Mouse (Mus musculus) CH12.LX (cell line): ENCODE measurements around the gene Slf1. TPM values are rescaled to one million over a fixed set of nuclear protein-coding genes. Genes with fewer than 3 reads are reported as not detected.

Source experiments
- DNase-seq: peaks from one replicate; pipeline ENCODE4 v3.0.0-alpha.2; 2013; ENCODE audit errors: extremely low read depth
- H3K27ac ChIP-seq: 2 replicates; pipeline ENCODE4 v1.5.1; 2012; ENCODE audit warnings: low read depth, mild to moderate bottlenecking, control low read depth, moderate library complexity; ENCODE audit not compliant: insufficient read depth
- H3K27me3 ChIP-seq: replicated peaks from 2 replicates; pipeline ENCODE3; 2012; ENCODE audit warnings: inconsistent platforms
- H3K36me3 ChIP-seq, 2 experiments: replicated peaks in 1 of 2; 2 replicates each; pipeline versions ENCODE3 to v1.6.1; 2012; ENCODE audit warnings: inconsistent platforms in 1 of 2, low read length in 1 of 2, mild to moderate bottlenecking in 1 of 2, mixed read lengths in 1 of 2, moderate library complexity in 1 of 2; ENCODE audit not compliant: control insufficient read depth in 1 of 2, insufficient read depth in 1 of 2
- H3K4me1 ChIP-seq, 2 experiments: 2 replicates each; pipeline ENCODE4 v1.6.1; 2012; ENCODE audit warnings: inconsistent platforms in 1 of 2, moderate library complexity in 1 of 2; ENCODE audit not compliant: insufficient read depth in 2 of 2, control insufficient read depth in 1 of 2
- H3K4me2 ChIP-seq: 2 replicates; pipeline ENCODE4 v1.6.1; 2012; ENCODE audit warnings: low read depth, mild to moderate bottlenecking, control low read depth; ENCODE audit not compliant: poor library complexity, insufficient read depth, severe bottlenecking
- H3K4me3 ChIP-seq, 3 experiments: fragments of 150-350 bp in 1 of 3; sonication (generic) in 1 of 3; replicated peaks in 1 of 3; 2 replicates each; pipeline versions ENCODE3 to v1.5.1; 2011 to 2012; ENCODE audit warnings: low read depth in 2 of 3, low read length in 2 of 3, mild to moderate bottlenecking in 2 of 3, moderate library complexity in 2 of 3, control low read depth in 1 of 3, improper control_type of control experiment in 1 of 3, inconsistent platforms in 1 of 3, mixed read lengths in 1 of 3; ENCODE audit not compliant: poor library complexity in 1 of 3
- H3K79me2 ChIP-seq: replicated peaks from 2 replicates; pipeline ENCODE4 v1.6.1; 2012; ENCODE audit warnings: mild to moderate bottlenecking, moderate library complexity; ENCODE audit not compliant: control insufficient read depth, poor library complexity, insufficient read depth, severe bottlenecking; ENCODE audit errors: extremely low read depth
- H3K9ac ChIP-seq: 2 replicates; pipeline ENCODE4 v1.6.1; 2012; ENCODE audit warnings: low read depth, mild to moderate bottlenecking, control low read depth, moderate library complexity; ENCODE audit not compliant: insufficient read depth
- H3K9me3 ChIP-seq: replicated peaks from 2 replicates; pipeline ENCODE3; 2012; ENCODE audit warnings: low read length, inconsistent platforms, mixed read lengths
- BHLHE40 ChIP-seq: IDR thresholded peaks from 2 replicates; pipeline ENCODE4 v1.6.1; 2011; ENCODE audit warnings: mild to moderate bottlenecking, low read depth, low read length, improper control_type of control experiment
- CHD1 ChIP-seq: IDR thresholded peaks from 2 replicates; pipeline ENCODE4 v1.6.1; 2012; ENCODE audit warnings: low read depth, low read length, improper control_type of control experiment, inconsistent platforms
- CHD2 ChIP-seq: IDR thresholded peaks from 2 replicates; pipeline ENCODE4 v1.6.1; 2011; ENCODE audit warnings: low read length, improper control_type of control experiment
- CTCF ChIP-seq, 2 experiments: IDR thresholded peaks in 1 of 2; conservative IDR thresholded peaks in 1 of 2; 2 replicates each; pipeline ENCODE4 v1.5.1; 2011 to 2012; ENCODE audit warnings: low read depth in 2 of 2, low read length in 2 of 2, improper control_type of control experiment in 1 of 2, inconsistent platforms in 1 of 2, mild to moderate bottlenecking in 1 of 2, moderate library complexity in 1 of 2
- E2F4 ChIP-seq: IDR thresholded peaks from 2 replicates; pipeline ENCODE4 v1.6.1; 2011; ENCODE audit warnings: low read depth, low read length, improper control_type of control experiment; ENCODE audit not compliant: insufficient replicate concordance
- ELF1 ChIP-seq: IDR thresholded peaks from 2 replicates; pipeline ENCODE4 v1.6.1; 2014; ENCODE audit warnings: low read depth, mild to moderate bottlenecking, inconsistent platforms, low read length, improper control_type of control experiment
- EP300 ChIP-seq: IDR thresholded peaks from 2 replicates; pipeline ENCODE4 v1.6.1; 2011; ENCODE audit warnings: low read length, improper control_type of control experiment
- ETS1 ChIP-seq: conservative IDR thresholded peaks from 2 replicates; pipeline ENCODE4 v1.6.1; 2012; ENCODE audit warnings: low read depth, mild to moderate bottlenecking, inconsistent platforms, low read length, improper control_type of control experiment, moderate library complexity
- GABPA ChIP-seq: IDR thresholded peaks from 2 replicates; pipeline ENCODE4 v1.6.1; 2012; ENCODE audit warnings: low read depth, low read length, improper control_type of control experiment, inconsistent platforms; ENCODE audit not compliant: insufficient replicate concordance
- HCFC1 ChIP-seq: IDR thresholded peaks from 2 replicates; pipeline ENCODE4 v1.6.1; 2012; ENCODE audit warnings: low read depth, mild to moderate bottlenecking, inconsistent platforms, low read length, improper control_type of control experiment
- IRF4 ChIP-seq: IDR thresholded peaks from 2 replicates; pipeline ENCODE4 v1.6.1; 2014; ENCODE audit warnings: low read depth, mild to moderate bottlenecking, inconsistent platforms, low read length, improper control_type of control experiment
- JUN ChIP-seq: IDR thresholded peaks from 2 replicates; pipeline ENCODE4 v1.6.1; 2011; ENCODE audit warnings: low read depth, mild to moderate bottlenecking, low read length, improper control_type of control experiment, moderate library complexity; ENCODE audit not compliant: insufficient read depth
- JUND ChIP-seq: conservative IDR thresholded peaks from 2 replicates; pipeline ENCODE4 v1.6.1; 2011; ENCODE audit warnings: low read depth, low read length, improper control_type of control experiment
- KAT2A ChIP-seq: IDR thresholded peaks from 2 replicates; pipeline ENCODE4 v1.6.1; 2012; ENCODE audit warnings: low read length, improper control_type of control experiment, inconsistent platforms; ENCODE audit not compliant: insufficient replicate concordance
- MAFK ChIP-seq: IDR thresholded peaks from 2 replicates; pipeline ENCODE4 v1.6.1; 2011; ENCODE audit warnings: low read length, improper control_type of control experiment; ENCODE audit not compliant: insufficient replicate concordance
- MAX ChIP-seq: IDR thresholded peaks from 2 replicates; pipeline ENCODE4 v1.6.1; 2011; ENCODE audit warnings: low read length, improper control_type of control experiment
- MAZ ChIP-seq: IDR thresholded peaks from 2 replicates; pipeline ENCODE4 v1.6.1; 2012; ENCODE audit warnings: low read depth, mild to moderate bottlenecking, inconsistent platforms, low read length, improper control_type of control experiment, moderate library complexity
- MEF2A ChIP-seq: IDR thresholded peaks from 2 replicates; pipeline ENCODE4 v1.6.1; 2014; ENCODE audit warnings: low read depth, mild to moderate bottlenecking, inconsistent platforms, low read length, improper control_type of control experiment, borderline replicate concordance
- MXI1 ChIP-seq: IDR thresholded peaks from 2 replicates; pipeline ENCODE4 v1.6.1; 2011; ENCODE audit warnings: mild to moderate bottlenecking, low read depth, low read length, improper control_type of control experiment
- MYC ChIP-seq: IDR thresholded peaks from 2 replicates; pipeline ENCODE4 v1.6.1; 2011; ENCODE audit warnings: low read depth, mild to moderate bottlenecking, improper control_type of control experiment, low read length
- NELFE ChIP-seq: IDR thresholded peaks from 2 replicates; pipeline ENCODE4 v1.6.1; 2011; ENCODE audit warnings: low read depth, low read length, improper control_type of control experiment
- NRF1 ChIP-seq: IDR thresholded peaks from 2 replicates; pipeline ENCODE4 v1.6.1; 2014; ENCODE audit warnings: low read depth, mild to moderate bottlenecking, inconsistent platforms, low read length, improper control_type of control experiment, moderate library complexity
- PAX5 ChIP-seq: IDR thresholded peaks from 2 replicates; pipeline ENCODE4 v1.6.1; 2012; ENCODE audit warnings: low read length, inconsistent platforms, mixed read lengths
- POLR2A ChIP-seq: IDR thresholded peaks from 2 replicates; pipeline ENCODE4 v1.6.1; 2011; ENCODE audit warnings: low read depth, mild to moderate bottlenecking, improper control_type of control experiment, low read length
- POLR2AphosphoS2 ChIP-seq: IDR thresholded peaks from 2 replicates; pipeline ENCODE4 v1.6.1; 2011; ENCODE audit warnings: low read depth, low read length, improper control_type of control experiment
- RAD21 ChIP-seq: IDR thresholded peaks from 2 replicates; pipeline ENCODE4 v1.6.1; 2011; ENCODE audit warnings: low read depth, mild to moderate bottlenecking, low read length, improper control_type of control experiment, moderate library complexity
- RCOR1 ChIP-seq: conservative IDR thresholded peaks from 2 replicates; pipeline ENCODE4 v1.6.1; 2012; ENCODE audit warnings: low read depth, mild to moderate bottlenecking, inconsistent platforms, low read length, improper control_type of control experiment
- SIN3A ChIP-seq: IDR thresholded peaks from 2 replicates; pipeline ENCODE4 v1.6.1; 2012; ENCODE audit warnings: low read length, improper control_type of control experiment, inconsistent platforms
- SMC3 ChIP-seq: IDR thresholded peaks from 2 replicates; pipeline ENCODE4 v1.6.1; 2011; ENCODE audit warnings: low read depth, low read length, improper control_type of control experiment
- TBP ChIP-seq: conservative IDR thresholded peaks from 2 replicates; pipeline ENCODE4 v1.6.1; 2011; ENCODE audit warnings: low read depth, low read length, improper control_type of control experiment
- TCF12 ChIP-seq: IDR thresholded peaks from 2 replicates; pipeline ENCODE4 v1.6.1; 2014; ENCODE audit warnings: low read depth, mild to moderate bottlenecking, inconsistent platforms, low read length, improper control_type of control experiment
- UBTF ChIP-seq: IDR thresholded peaks from 2 replicates; pipeline ENCODE4 v1.6.1; 2012; ENCODE audit warnings: low read depth, mild to moderate bottlenecking, inconsistent platforms, low read length, improper control_type of control experiment, moderate library complexity
- USF1 ChIP-seq: IDR thresholded peaks from 2 replicates; pipeline ENCODE4 v1.6.1; 2014; ENCODE audit warnings: low read depth, mild to moderate bottlenecking, inconsistent platforms, low read length, improper control_type of control experiment
- USF2 ChIP-seq: conservative IDR thresholded peaks from 2 replicates; pipeline ENCODE4 v1.6.1; 2011; ENCODE audit warnings: low read depth, low read length, improper control_type of control experiment
- ZC3H11A ChIP-seq: IDR thresholded peaks from 2 replicates; pipeline ENCODE4 v1.6.1; 2012; ENCODE audit warnings: low read depth, mild to moderate bottlenecking, inconsistent platforms, low read length, improper control_type of control experiment
- ZKSCAN1 ChIP-seq: IDR thresholded peaks from 2 replicates; pipeline ENCODE4 v1.6.1; 2012; ENCODE audit warnings: low read depth, inconsistent platforms, low read length, improper control_type of control experiment, borderline replicate concordance
- ZMIZ1 ChIP-seq: IDR thresholded peaks from 2 replicates; pipeline ENCODE4 v1.6.1; 2012; ENCODE audit warnings: low read depth, mild to moderate bottlenecking, inconsistent platforms, low read length, improper control_type of control experiment
- ZNF384 ChIP-seq: IDR thresholded peaks from 2 replicates; pipeline ENCODE4 v1.6.1; 2012; ENCODE audit warnings: low read depth, low read length, improper control_type of control experiment, inconsistent platforms
- dilution Hi-C: fragments of 300-500 bp; cut with MboI; formaldehyde crosslinking; loops from 2 replicates; pipeline ENCODE4 v1.14.3; 2020; ENCODE audit warnings: low sequenced_read_pairs; ENCODE audit not compliant: extremely low pct_unique_long_range_greater_than_20kb, extremely low pct_ligation_motif_present
- in situ Hi-C: fragments of 300-500 bp; cut with MboI; formaldehyde crosslinking; loops from 3 replicates; pipeline ENCODE4 v1.14.3; 2019; ENCODE audit warnings: low sequenced_read_pairs, low pct_ligation_motif_present, low pct_unique_long_range_greater_than_20kb, mixed read lengths
- polyA plus RNA-seq: library from polyadenylated mRNA; unstranded; fragments of >175 nt; gene quantifications from 2 replicates; pipeline ENCODE4 v1.2.1, GENCODE M21; 2012; ENCODE audit warnings: low read depth; ENCODE audit not compliant: insufficient read length
- total RNA-seq, 2 experiments: library from RNA; depleted of rRNA; stranded (reverse); fragments of 300-350 nt in 1 of 2; fragments of >200 nt in 1 of 2; gene quantifications; 2 replicates each; pipeline ENCODE4 v1.2.3; 2012 to 2014

The Slf1 gene
- total RNA-seq (2012; rRNA removed) (25.4 and 29.6 TPM in 2 replicates), total RNA-seq (2014; rRNA removed) (52.2 and 64.7 TPM in 2 replicates), polyA plus RNA-seq (24.1 and 25.8 TPM in 2 replicates)

DNA sequence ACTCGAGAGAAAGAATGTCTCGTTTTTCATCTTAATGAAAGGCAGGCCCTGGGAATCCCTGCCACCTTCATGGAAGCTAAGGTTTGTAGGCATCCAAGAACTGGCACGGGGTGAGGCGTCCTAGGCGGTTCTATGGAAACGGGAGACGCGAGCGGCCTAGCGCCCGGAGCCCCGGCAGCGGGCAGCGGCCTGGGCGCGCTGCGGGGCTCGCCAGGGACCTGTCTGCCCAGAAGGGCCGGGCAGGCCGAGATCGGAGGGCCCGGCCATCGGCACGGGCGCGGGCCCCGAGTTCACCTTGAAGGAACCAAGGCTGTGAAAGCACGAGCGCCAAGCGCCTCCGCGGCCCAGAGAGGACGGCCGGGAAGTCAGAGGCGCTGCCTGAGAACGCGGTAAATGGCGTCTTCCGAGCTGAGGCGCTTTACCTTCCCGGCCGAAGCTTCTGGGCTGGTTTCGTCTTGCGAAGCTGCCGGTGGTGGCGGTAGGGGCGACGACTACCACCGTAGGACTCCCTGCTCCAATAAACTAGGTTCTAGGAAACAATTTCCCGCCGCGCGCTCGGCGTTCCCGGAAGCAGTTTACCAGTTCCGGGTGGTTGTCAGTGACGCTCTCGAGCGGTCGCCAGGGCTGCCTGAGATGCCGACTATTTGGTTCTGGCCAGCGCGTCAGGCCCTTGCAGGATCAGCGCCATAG is at the start of gene Slf1, which contains the start of gene 2210408I21Rik:
TSS of gene Slf1 (minus strand) at position 543 of the 690 bp plus-strand sequence.
TSS of gene 2210408I21Rik (plus strand) at position 610 of the 690 bp plus-strand sequence.
- no peaks in the 10 kb centered on the region for H3K9me3 ChIP-seq
- peak; percentile 89 for DNase-seq
- no peak for TF ChIP-seq JUN
- TF ChIP-seq ETS1, result no peak
- TF ChIP-seq ZMIZ1, result no peak; the same call in none of the 2 replicates
- TF ChIP-seq HCFC1, result peak; percentile 91
- no peak for TF ChIP-seq BHLHE40
- no peak for TF ChIP-seq PAX5
- TF ChIP-seq NRF1, result no peak
- TF ChIP-seq CHD2, result peak; percentile 90
- peak; percentile 95 for TF ChIP-seq MXI1
- peak; percentile 92 for TF ChIP-seq KAT2A
- peak; percentile 89 for TF ChIP-seq UBTF
- TF ChIP-seq NELFE, result peak; percentile 82
- no peak; the same call in 1 of the 2 replicates for TF ChIP-seq POLR2AphosphoS2
- TF ChIP-seq JUND, result no peak
- TF ChIP-seq TCF12, result peak; percentile 62
- TF ChIP-seq MAFK, result no peak
- TF ChIP-seq RCOR1, result no peak
- no peak for TF ChIP-seq ZC3H11A
- TF ChIP-seq IRF4, result peak; percentile 34; the same call in 1 of the 2 replicates
- no peak for TF ChIP-seq ZKSCAN1
- no peak; the same call in 1 of the 2 replicates for TF ChIP-seq GABPA
- TF ChIP-seq USF1, result no peak
- TF ChIP-seq ZNF384, result no peak
- TF ChIP-seq ELF1, result peak; percentile 88
- no peak for TF ChIP-seq EP300
- no peak; the same call in 1 of the 2 replicates for TF ChIP-seq MYC
- TF ChIP-seq E2F4, result peak; percentile 99
- TF ChIP-seq MEF2A, result peak; percentile 41; the same call in 1 of the 2 replicates
- TF ChIP-seq SMC3, result no peak
- TF ChIP-seq SIN3A, result peak; percentile 100
- no peak for TF ChIP-seq MAX
- no peak for TF ChIP-seq USF2
- 0 out of 2 replicates have a peak, but pooled peaks have one; percentile 10 for TF ChIP-seq CHD1
- TF ChIP-seq CTCF (conservative IDR thresholded peaks at IDR 0.05 in 1 of 2, IDR thresholded peaks at IDR 0.05 in 1 of 2; ENCODE audit: low read depth in 2 of 2, low read length in 2 of 2), result no peak
- TF ChIP-seq TBP, result peak; percentile 57
- no peak for TF ChIP-seq RAD21
- TF ChIP-seq POLR2A, result peak; percentile 80
- TF ChIP-seq MAZ, result no peak
- H3K4me1 ChIP-seq, result peaks cover 0 to 35% of the 10 kb centered on the region in 2 experiments; a peak in 2 of 4 replicates
- H3K4me3 ChIP-seq, result peak within 1 kb of the TSS; percentile 82 to 88 (median 87)
- H3K27me3 ChIP-seq, result no peaks in the 10 kb centered on the region
- H3K79me2 ChIP-seq, result peaks cover 36% of the 10 kb centered on the region
- peak within 1 kb of the TSS; percentile 91 for H3K27ac ChIP-seq
- peak within 1 kb of the TSS; percentile 82 for H3K4me2 ChIP-seq
- peak within 1 kb of the TSS; percentile 87 for H3K9ac ChIP-seq
- in situ Hi-C loops, result loop anchor here (10.0 kb wide), 1 partner anchor 80 kb away; no protein-coding TSS in a partner anchor
- peaks cover 3 to 4% of the 10 kb centered on the region in 2 experiments for H3K36me3 ChIP-seq
- dilution Hi-C loops, result no loop called here
